Mouse (Mus musculus) adrenal gland, adult 8-10 months (tissue): Measurements from ENCODE around the gene Vps33b. TPM values are rescaled to one million over a fixed set of nuclear protein-coding genes. Genes with fewer than 3 reads are reported as not detected.

ENCODE experiments used
- DNase-seq: peaks from one replicate; pipeline ENCODE4 v3.0.0; 2022
- total RNA-seq, 4 experiments: library from RNA; stranded (reverse); gene quantifications; 2 replicates each; pipeline ENCODE4 v1.2.4; 2022

Vps33b gene
- total RNA-seq = 10 to 100 TPM; 21.3 to 31.9 (median 28.8) TPM

DNA sequence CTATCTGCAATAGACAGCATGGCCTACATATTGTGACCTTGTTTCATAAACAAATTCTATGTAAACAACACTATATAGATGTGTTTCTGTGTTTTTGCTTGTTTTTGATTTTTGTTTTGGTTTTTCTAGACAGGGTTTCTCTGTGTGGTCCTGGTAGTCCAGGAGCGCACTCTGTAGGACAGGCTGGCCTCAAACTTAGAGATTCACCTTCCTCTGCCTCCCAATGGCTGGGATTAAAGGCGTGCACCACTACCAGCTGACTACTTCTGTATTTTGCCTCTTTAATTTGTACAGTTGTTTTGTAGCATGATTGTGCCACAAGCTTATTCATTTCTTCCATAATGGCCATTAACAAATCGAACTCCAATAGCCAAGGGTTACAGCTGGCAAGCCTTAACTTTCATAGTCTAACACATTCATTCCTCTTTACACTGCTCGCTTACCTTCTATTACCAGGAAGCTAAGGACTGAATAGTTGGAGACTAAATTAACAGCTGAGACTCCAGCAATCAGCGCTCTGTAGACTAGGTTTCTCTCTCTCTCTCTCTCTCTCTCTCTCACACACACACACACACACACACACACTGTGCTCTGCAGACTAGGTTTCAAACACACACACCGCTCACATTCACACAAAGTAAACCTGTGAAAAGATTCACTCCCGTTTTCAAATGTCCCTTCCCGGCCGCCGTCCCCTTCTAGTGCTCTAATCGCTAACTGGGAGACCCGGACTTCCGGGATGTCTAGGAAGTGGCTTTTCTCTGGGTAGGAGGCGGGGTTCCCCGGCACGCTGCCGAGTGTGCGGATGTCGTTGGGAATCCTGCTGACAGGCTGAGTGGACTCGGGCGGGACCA lies at the start of gene Vps33b:
TSS of gene Vps33b (plus strand) at position 753 of the 854 bp plus-strand sequence.
- DNase-seq = peak; percentile 94

DNA sequence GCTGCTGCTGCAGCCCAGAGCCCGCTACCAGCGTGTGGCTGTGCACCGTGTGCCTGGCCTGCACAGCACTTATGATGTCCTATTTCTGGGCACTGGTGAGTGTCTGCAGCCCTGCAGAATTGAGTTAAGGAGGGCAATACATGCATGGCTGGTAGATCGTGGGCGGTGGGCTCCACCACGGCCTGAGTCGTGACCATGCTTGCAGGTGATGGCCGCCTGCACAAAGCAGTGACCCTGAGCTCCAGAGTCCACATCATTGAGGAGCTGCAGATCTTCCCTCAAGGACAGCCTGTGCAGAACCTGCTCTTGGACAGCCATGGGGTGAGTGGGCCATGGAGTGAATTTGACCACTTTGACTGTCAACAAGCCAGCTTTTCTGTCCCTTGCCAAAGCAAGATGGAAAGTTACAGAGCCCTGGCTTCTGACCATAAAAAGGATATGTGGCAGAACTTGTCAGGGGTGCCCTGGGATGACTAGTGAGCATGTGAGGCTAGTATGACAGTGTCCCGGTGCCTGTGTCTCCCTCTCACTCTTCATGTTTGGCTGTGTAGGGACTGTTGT lies 49.1 kb upstream of the Vps33b start:
- DNase-seq = no peak

- DNase-seq = no peak
Measured at GRCm38 (mm10) chr7:80221179-80221750, 48.2 kb upstream of the Vps33b start.

DNA sequence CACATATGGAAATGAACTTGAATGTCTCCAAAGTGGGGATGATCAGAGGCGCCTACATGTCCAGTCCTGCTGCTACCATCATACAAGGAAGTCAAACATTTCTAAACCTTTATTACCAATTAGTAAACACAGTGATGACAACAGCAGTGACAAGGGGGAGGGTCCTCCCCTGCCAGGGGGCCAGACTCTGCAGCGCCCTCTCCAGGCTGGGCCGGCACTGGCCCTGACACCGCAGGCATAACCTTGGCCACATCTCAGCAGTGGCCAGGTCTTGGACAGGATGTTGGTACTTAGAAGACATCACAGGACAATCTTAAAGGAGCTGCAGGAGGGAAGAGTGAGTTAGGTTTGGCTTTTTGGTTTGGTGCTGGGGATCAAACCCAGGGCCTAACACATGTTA lies 42.4 kb upstream of the Vps33b start:
- no peak for DNase-seq

- DNase-seq = no peak
Measured at GRCm38 (mm10) chr7:80230196-80230595, 39.3 kb upstream of the Vps33b start.

DNA sequence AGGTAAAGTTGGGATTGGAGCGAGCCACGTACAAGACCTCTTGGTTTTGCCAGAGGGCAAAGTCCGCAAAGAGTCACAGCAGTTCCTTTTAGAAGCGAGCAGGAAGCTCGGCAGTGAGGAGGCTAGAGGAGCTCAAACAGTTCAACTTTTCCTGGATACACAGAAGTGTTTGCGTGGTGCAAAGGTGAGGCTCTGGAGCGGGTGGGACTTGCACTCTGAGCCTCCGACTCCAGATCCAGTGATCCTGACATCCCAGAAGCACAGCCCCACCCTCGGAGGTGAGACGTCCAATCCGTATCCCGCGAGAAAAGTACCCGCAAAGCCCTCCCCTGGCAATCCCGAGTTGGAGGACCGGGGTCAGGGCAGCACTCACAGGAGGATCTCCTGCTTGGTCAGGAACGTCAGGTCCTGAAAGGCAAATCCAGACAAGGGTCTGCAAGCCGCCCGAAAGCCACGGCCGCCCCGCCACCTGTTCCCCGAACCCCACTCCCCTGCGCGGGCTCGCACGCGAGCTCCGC lies 37.4 kb upstream of the Vps33b start:
- peak; percentile 54 for DNase-seq

DNA sequence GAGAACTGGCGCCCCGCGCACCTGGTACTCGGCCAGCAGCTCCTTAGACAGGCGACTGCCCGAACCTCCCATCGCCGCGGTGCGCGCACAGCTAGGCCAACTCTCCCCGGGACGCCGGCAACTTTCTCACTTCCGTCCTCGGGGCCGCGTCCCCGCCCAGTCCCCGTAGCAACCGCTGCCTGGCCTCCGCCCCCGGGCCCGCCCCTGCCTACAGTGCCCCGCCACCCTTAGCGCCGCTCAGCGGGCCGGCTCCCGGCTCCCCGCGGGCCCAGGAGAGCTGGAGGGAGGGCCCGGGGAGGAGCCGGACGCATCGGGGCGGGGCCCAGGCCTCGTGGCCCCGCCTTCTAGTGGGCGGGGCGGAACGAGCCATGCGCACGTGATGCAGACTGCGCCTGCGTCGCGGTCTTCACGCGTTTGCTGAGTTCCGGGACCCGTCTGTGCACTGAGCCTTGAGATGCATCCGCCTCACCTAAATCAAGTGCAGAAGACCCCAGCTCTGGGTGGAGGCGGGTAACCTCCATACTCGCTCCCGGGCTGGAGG lies 36.9 kb upstream of the Vps33b start, which contains the start of the genes Cib1 and Gdpgp1:
TSS of gene Cib1 (minus strand) at position 325 of the 541 bp plus-strand sequence.
TSS of gene Gdpgp1 (plus strand) at position 377 of the 541 bp plus-strand sequence.
- peak; percentile 95 for DNase-seq

- DNase-seq = no peak
Measured at GRCm38 (mm10) chr7:80233799-80234198, 35.6 kb upstream of the Vps33b start.

- DNase-seq = no peak
Measured at GRCm38 (mm10) chr7:80238542-80238941, 30.9 kb upstream of the Vps33b start.

- no peak for DNase-seq
Measured at GRCm38 (mm10) chr7:80241661-80242060, 27.8 kb upstream of the Vps33b start.

- DNase-seq = no peak
Measured at GRCm38 (mm10) chr7:80244851-80245250, 24.6 kb upstream of the Vps33b start.

- DNase-seq = peak; percentile 97
Measured at GRCm38 (mm10) chr7:80246148-80246721, 23.2 kb upstream of the Vps33b start, which contains the start of gene Ttll13. Ttll13 (plus strand) TSS chr7:80246376.

GRCm38 (mm10) chr7:80246859-80247258 lies 22.6 kb upstream of the Vps33b start:
- no peak for DNase-seq

- DNase-seq = no peak
Measured at GRCm38 (mm10) chr7:80252437-80252836, 17.0 kb upstream of the Vps33b start.

GRCm38 (mm10) chr7:80252886-80253285 lies 16.6 kb upstream of the Vps33b start:
- DNase-seq = no peak

- no peak for DNase-seq
Measured at GRCm38 (mm10) chr7:80255981-80256380, 13.5 kb upstream of the Vps33b start.

DNA sequence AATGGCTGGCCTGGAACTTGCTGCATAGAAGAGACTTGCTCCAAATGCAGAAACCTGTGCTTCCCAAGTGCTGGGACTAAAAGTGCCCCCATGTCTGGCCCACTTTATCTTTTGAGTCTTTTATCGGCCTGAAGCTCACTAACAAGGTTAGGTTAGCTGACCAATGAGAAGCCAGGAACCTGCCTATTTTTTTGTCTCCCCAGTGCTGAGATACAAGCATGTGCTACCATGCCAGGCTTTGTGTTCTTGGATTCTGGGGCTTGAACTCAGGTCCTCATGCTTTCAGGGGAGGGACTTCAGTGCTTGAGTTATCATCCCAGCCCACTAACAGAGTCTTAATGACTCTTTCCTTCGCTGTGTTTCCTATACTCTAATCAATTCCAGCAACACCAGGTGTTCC lies 11.7 kb upstream of the Vps33b start:
- DNase-seq = no peak

DNA sequence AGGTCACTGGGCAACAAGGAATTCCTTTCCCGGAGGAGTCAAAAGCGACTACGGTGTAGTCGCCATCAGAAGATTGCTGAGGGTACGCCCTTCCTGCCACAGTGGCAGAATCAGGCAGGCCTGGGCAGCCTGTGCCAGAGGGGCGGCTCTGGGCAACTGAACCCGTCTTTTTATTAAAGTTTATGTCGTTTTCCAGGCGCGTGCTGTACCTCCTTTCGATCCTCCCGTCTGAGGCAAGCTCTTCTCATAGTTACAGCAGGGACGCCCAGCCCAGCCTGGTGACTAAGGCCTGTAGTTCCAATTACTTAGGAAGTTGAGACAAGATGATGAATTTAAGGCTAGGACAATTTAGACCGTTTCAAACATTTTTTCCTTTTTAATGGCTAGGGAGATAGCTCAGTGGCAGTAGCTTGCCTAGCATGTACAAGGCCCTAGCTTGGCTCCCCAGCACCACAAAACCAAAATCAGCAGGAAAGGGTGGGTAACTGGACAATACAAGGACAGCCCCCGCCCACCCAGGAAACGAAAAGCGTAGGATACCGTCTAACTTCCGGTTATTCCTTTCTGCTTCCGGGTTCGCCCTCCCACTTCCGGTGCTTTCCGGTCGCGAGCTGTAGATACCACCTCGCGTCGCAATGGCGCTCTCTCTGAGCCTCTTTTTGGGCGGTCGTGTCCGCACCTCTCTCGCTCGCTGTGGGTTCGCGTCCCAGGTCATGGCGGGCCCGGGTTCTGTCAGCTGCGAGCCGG lies 8.7 kb upstream of the Vps33b start, which contains the start of gene Ngrn:
TSS of gene Ngrn (plus strand) at position 591 of the 747 bp plus-strand sequence.
- DNase-seq = peak; percentile 78

GRCm38 (mm10) chr7:80261372-80261990 lies 8.0 kb upstream of the Vps33b start:
- DNase-seq = no peak

DNA sequence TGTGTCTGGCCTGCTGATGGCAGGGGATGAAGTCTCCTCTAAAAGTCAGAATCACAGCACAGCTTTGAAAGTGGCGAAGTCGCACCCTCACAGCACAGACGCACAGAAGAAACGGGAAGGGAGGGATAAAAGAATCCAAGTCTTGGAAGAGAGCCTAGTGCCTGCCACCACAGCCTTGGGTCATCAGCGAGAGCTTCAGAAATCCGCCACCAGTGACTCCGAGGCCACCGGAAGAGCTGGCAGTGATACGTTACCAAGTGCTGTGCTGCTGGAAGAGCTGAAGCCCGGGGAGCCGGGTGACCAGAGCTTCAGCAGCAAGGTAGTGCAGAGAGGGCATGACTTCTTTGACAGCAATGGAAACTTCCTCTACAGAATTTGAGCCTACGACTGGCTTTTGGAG lies 4.8 kb upstream of the Vps33b start:
- peak; percentile 56 for DNase-seq

DNA sequence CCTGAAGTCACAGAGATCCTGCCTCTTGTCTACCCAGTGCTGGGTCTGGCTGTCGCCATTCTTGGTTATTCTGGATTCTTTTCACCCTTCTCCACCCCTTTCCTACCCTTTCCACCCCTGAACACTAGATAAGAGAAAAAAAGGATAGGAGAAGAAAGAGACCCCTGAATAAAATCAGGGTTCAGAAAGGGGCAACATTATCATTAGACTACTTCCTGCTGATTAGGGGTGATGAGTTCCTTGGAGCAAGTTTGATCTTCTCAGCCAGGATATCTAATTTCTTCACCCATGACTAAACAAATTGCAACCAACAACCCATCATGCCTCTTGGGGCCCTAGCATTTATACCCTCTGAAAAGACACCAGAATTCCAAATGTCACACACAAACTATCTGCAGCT lies 1.7 kb upstream of the Vps33b start:
- DNase-seq = no peak
